Mouse (Mus musculus) erythroblast, embryonic 14.5 days (primary cell): Measurements from ENCODE around the gene Trim67. TPM values are rescaled to one million over a fixed set of nuclear protein-coding genes. Genes with fewer than 3 reads are reported as not detected.

Experiments used
- H3K27me3 ChIP-seq: 2 replicates; pipeline ENCODE4 v1.6.1; 2012; ENCODE audit warnings: inconsistent platforms; ENCODE audit not compliant: control insufficient read depth
- H3K36me3 ChIP-seq: 2 replicates; pipeline ENCODE4 v1.6.1; 2012; ENCODE audit warnings: mild to moderate bottlenecking, inconsistent platforms; ENCODE audit not compliant: control insufficient read depth
- H3K4me1 ChIP-seq: 2 replicates; pipeline ENCODE4 v1.6.1; 2012; ENCODE audit warnings: inconsistent platforms; ENCODE audit not compliant: control insufficient read depth
- H3K4me3 ChIP-seq: replicated peaks from 2 replicates; pipeline ENCODE3; 2012; ENCODE audit warnings: moderate library complexity, mild to moderate bottlenecking, inconsistent platforms
- H3K9me3 ChIP-seq: 2 replicates; pipeline ENCODE4 v1.6.1; 2012; ENCODE audit warnings: low read length, inconsistent platforms, mixed read lengths; ENCODE audit not compliant: control insufficient read depth
- GATA1 ChIP-seq: IDR thresholded peaks from 2 replicates; pipeline ENCODE4 v1.6.1; 2012; ENCODE audit warnings: low read length, inconsistent platforms, mixed read lengths
- TAL1 ChIP-seq: IDR thresholded peaks from 3 replicates; pipeline ENCODE4 v1.6.1; 2012; ENCODE audit warnings: low read length, inconsistent platforms, mixed read lengths
- polyA plus RNA-seq: library from polyadenylated mRNA; stranded (reverse); fragments of >175 nt; gene quantifications from 2 replicates; pipeline ENCODE4 v1.2.3, GENCODE M21; 2012

Gene Trim67
- polyA plus RNA-seq, 1 experiment = not detected

- peaks cover 71% of the 10 kb centered on the region for H3K27me3 ChIP-seq
- H3K4me3 ChIP-seq = no peak overlapping the region
- no peaks in the 10 kb centered on the region for H3K36me3 ChIP-seq
- peaks cover 5% of the 10 kb centered on the region for H3K4me1 ChIP-seq
- TF ChIP-seq GATA1 (no peak), TAL1 (no peak)
- H3K9me3 ChIP-seq = peaks cover 3% of the 10 kb centered on the region; the same call in 1 of the 2 replicates
Observed at GRCm38 (mm10) chr8:124791751-124792150, 1.1 kb upstream of the Trim67 start.

- H3K36me3 ChIP-seq = no peaks in the 10 kb centered on the region
- TF ChIP-seq GATA1 = no peak
- no peak for TF ChIP-seq TAL1
- peaks cover 3% of the 10 kb centered on the region; the same call in 1 of the 2 replicates for H3K9me3 ChIP-seq
- H3K4me1 ChIP-seq = peaks cover 5% of the 10 kb centered on the region
- H3K4me3 ChIP-seq = no peak overlapping the region
- peaks cover 76% of the 10 kb centered on the region for H3K27me3 ChIP-seq
Observed at GRCm38 (mm10) chr8:124792186-124792585, 706 bp upstream of the Trim67 start.

DNA sequence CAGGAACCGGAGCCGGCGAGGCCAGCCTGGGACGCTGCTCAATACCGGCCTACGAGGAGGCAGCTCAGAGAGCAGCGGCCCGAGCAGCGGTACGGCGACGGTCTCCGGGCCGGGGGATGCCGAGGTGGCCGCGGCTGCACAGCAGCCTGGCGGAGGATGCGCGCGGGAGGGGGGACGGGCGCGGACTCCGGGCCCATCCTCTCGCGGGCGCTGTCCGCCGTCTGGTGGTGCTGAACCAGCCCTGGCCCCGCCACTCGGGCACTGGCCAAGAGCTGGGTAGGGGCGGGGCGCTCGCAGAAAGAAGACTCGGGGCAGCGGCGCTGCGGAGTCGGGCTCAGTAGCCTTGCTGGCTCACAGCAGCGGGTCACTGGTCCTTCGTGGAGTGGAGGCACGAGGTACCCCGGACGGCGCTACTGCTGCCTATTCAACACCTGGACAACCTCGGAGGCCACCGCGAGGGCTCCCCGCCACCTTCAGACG, 320 bp downstream of the Trim67 start:
- peaks cover 3% of the 10 kb centered on the region; the same call in 1 of the 2 replicates for H3K9me3 ChIP-seq
- TF ChIP-seq TAL1 (no peak), GATA1 (no peak)

DNA sequence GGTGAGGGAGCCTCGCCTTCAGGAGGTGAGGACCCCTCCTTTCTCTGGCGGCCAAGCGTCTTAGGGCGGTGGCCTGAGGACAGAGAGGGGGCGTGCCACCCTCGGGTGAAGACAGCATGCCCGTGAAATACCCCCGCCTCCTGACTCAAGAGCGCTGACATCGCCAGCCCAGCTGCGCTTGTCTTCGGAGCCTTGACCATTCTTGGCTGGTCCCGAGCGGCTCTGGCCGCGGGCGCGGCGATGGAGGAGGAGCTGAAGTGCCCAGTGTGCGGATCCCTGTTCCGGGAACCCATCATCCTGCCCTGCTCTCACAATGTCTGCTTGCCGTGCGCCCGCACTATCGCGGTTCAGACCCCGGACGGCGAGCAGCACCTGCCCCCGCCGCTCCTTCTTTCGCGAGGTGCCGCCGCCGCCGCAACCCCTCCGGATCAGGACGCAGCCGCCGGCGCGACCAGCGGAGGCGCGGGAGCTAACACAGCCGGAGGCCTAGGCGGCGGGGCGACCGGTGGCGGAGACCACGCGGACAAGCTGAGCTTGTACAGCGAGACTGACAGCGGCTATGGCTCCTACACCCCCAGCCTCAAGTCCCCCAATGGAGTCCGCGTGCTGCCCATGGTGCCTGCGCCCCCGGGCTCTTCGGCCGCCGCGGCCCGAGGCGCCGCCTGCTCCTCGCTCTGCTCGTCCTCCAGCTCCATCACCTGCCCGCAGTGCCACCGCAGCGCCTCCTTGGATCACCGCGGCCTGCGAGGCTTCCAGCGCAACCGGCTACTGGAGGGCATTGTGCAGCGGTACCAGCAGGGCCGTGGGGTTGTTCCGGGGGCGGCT, 981 bp downstream of the Trim67 start:
- Histone ChIP-seq H3K9me3 (peaks cover 3% of the 10 kb centered on the region; the same call in 1 of the 2 replicates), H3K36me3 (no peaks in the 10 kb centered on the region), H3K4me3 (no peak overlapping the region), H3K4me1 (peaks cover 5% of the 10 kb centered on the region), H3K27me3 (peaks cover 77% of the 10 kb centered on the region)
- TF ChIP-seq GATA1 = no peak
- no peak for TF ChIP-seq TAL1

More for the DNA sequence above, 320 bp downstream of the Trim67 start:
- Histone ChIP-seq H3K27me3 (peaks cover 77% of the 10 kb centered on the region), H3K4me1 (peaks cover 5% of the 10 kb centered on the region), H3K36me3 (no peaks in the 10 kb centered on the region), H3K4me3 (no peak overlapping the region)

DNA sequence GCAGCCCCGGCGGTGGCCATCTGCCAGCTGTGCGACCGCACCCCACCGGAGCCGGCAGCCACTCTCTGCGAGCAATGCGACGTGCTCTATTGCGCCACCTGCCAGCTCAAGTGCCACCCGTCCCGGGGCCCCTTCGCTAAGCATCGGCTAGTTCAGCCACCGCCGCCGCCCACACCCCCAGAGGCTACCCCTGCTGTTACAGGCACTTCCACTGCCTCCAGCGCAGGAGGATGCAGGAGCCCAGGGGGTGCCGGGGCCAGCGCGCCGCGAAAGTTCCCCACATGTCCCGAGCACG, 1.5 kb downstream of the Trim67 start:
- no peaks in the 10 kb centered on the region for H3K36me3 ChIP-seq
- TF ChIP-seq TAL1 (no peak), GATA1 (no peak)
- peaks cover 3% of the 10 kb centered on the region; the same call in 1 of the 2 replicates for H3K9me3 ChIP-seq
- peaks cover 76% of the 10 kb centered on the region for H3K27me3 ChIP-seq
- H3K4me3 ChIP-seq = no peak overlapping the region
- H3K4me1 ChIP-seq = peaks cover 5% of the 10 kb centered on the region

DNA sequence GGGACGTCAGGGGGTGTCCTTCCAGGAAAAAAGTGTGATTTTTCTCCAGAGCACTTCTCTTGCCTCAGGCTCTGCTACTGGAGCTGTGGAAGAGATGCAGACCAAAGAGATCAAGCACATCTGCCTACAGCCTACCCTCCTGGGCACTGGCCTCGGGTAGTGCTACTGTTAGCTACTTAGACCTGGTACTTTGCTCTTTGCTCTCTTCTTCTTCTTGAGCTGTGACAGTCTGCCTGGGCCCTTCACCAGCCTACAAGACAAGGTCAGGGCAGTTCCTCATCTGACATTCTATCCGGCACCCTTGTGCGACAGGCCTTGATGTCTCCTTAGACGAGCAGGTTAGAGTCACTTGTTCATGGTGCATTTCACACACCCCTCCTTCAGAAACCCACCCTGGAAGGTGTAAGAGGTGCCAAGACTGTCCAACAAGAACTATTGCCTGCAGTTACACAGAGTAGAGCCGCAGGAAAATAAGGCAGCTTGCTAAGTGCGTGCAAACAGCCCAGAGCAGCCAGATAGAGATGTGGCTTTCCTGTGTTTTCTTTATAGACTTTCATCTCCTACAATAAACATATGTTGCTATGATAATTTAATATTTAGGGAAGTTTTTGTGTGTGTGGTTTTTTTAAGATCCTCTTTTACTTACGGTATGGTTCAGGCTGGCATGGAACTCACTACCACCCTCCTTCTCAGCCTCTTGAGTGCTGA, 3.0 kb downstream of the Trim67 start:
- Histone ChIP-seq H3K4me1 (peaks cover 5% of the 10 kb centered on the region), H3K27me3 (peaks cover 63% of the 10 kb centered on the region), H3K36me3 (no peaks in the 10 kb centered on the region), H3K9me3 (peaks cover 3% of the 10 kb centered on the region; the same call in 1 of the 2 replicates), H3K4me3 (no peak overlapping the region)
- TF ChIP-seq GATA1 = no peak

DNA sequence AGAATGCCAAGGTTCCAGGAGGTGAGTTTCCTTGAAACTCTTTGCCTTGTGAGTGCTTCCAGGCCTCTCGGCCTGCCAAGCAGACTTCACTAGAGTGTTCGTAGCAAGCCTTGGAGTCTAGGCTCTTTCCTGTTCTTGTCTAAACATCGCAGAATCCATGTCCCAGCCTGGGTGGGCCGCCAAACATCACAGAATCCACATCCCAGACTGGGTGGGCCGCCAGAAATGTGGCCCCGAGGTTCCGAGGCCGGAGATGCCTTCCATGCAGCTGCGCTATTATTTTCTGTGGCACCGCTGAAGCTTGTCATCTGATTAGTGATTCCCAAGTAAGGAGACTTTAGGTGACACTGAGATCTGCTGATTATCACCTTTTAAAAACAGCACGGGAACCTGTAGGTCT, 7.7 kb downstream of the Trim67 start:
- Histone ChIP-seq H3K9me3 (0 out of 2 replicates have a peak, but pooled peaks cover 3% of the 10 kb centered on the region), H3K36me3 (no peaks in the 10 kb centered on the region), H3K27me3 (peaks cover 20% of the 10 kb centered on the region), H3K4me1 (no peaks in the 10 kb centered on the region), H3K4me3 (no peak overlapping the region)
- TF ChIP-seq GATA1 (no peak), TAL1 (no peak)

GRCm38 (mm10) chr8:124803824-124804702, 11.2 kb downstream of the Trim67 start:
- Histone ChIP-seq H3K4me1 (no peaks in the 10 kb centered on the region), H3K4me3 (no peak overlapping the region), H3K36me3 (no peaks in the 10 kb centered on the region), H3K9me3 (0 out of 2 replicates have a peak, but pooled peaks cover 3% of the 10 kb centered on the region), H3K27me3 (0 out of 2 replicates have a peak, but pooled peaks cover 2% of the 10 kb centered on the region)
- TF ChIP-seq TAL1 (no peak), GATA1 (no peak)

DNA sequence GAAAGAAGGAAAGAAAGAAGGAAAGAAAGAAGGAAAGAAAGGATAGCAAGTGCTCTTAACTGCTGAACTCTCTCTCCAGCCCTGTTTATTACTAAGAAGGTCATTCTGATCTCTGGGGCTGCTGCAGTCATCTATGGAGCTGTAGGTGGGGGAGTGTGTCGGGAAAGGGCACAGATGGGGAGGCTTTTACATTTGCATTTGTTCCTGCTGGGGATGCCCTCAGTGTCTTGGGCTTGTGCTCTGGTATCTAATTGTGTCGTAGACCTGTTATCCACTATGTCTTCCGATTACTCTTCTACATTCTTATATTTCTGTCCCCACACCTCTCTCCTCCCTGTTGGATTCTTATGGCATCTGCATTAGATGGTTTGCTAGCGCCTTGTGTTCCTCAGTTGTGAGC, 13.1 kb downstream of the Trim67 start:
- no peaks in the 10 kb centered on the region for H3K36me3 ChIP-seq
- H3K27me3 ChIP-seq = 0 out of 2 replicates have a peak, but pooled peaks cover 2% of the 10 kb centered on the region
- no peak overlapping the region for H3K4me3 ChIP-seq
- no peaks in the 10 kb centered on the region for H3K4me1 ChIP-seq
- no peak for TF ChIP-seq GATA1
- TF ChIP-seq TAL1 = no peak
- H3K9me3 ChIP-seq = 0 out of 2 replicates have a peak, but pooled peaks cover 3% of the 10 kb centered on the region
